Mouse (Mus musculus) heart, embryonic 16.5 days (tissue): Measurements from ENCODE around the gene Ppp3r1. TPM values are rescaled to one million over a fixed set of nuclear protein-coding genes. Genes with fewer than 3 reads are reported as not detected.

ENCODE experiments used
- ATAC-seq: fragments of 200-750 bp; cut with Nextera tagmentation; replicated peaks from 2 replicates; pipeline ENCODE4 v1.8.0; 2017; ENCODE audit warnings: moderate number of reproducible peaks; ENCODE audit not compliant: insufficient read depth, low FRiP score; ENCODE audit errors: extremely low read depth
- H3K27ac ChIP-seq: fragments of 300-500 bp; sonication (generic); 2 replicates; pipeline ENCODE4 v1.5.1; 2014; ENCODE audit warnings: mild to moderate bottlenecking, low read length, control low read depth, moderate library complexity
- H3K27me3 ChIP-seq: fragments of 300-500 bp; sonication (generic); 2 replicates; pipeline ENCODE4 v1.6.1; 2014; ENCODE audit warnings: low read length, mixed read lengths; ENCODE audit not compliant: control insufficient read depth, insufficient read depth
- H3K36me3 ChIP-seq: fragments of 300-500 bp; sonication (generic); 2 replicates; pipeline ENCODE4 v1.6.1; 2014; ENCODE audit not compliant: control insufficient read depth, insufficient read depth
- H3K4me1 ChIP-seq: fragments of 300-500 bp; sonication (generic); 2 replicates; pipeline ENCODE4 v1.6.1; 2014; ENCODE audit warnings: low read length, mixed read lengths; ENCODE audit not compliant: control insufficient read depth, insufficient read depth
- H3K4me2 ChIP-seq: fragments of 300-500 bp; sonication (generic); 2 replicates; pipeline ENCODE4 v1.6.1; 2014; ENCODE audit warnings: low read depth, mild to moderate bottlenecking, control low read depth, low read length
- H3K4me3 ChIP-seq: fragments of 300-500 bp; sonication (generic); 2 replicates; pipeline ENCODE4 v1.5.1; 2014; ENCODE audit warnings: mild to moderate bottlenecking, control low read depth, low read length
- H3K9ac ChIP-seq: fragments of 300-500 bp; sonication (generic); 2 replicates; pipeline ENCODE4 v1.6.1; 2014; ENCODE audit warnings: low read length, control low read depth
- H3K9me3 ChIP-seq: fragments of 300-500 bp; sonication (generic); replicated peaks from 2 replicates; pipeline ENCODE4 v1.6.1; 2016; ENCODE audit warnings: low read length; ENCODE audit not compliant: control insufficient read depth
- WGBS: fragments of 180-500 bp; shearing (Covaris S2); extraction: QIAGEN DNeasy Blood & Tissue Kit; methylation state at CpG from one replicate; pipeline ENCODE4 v1.1.7; 2014; 5-methylcytosine and 5-hydroxymethylcytosine counted together
- polyA plus RNA-seq: library from polyadenylated mRNA; unstranded; fragments of >200 nt; fragmentation: Nextera tagmentation; extraction: Ambion mirVana; gene quantifications from 2 replicates; pipeline ENCODE4 v1.2.1, GENCODE M21; 2015

Gene Ppp3r1
- polyA plus RNA-seq, 1 experiment from 2014 or later: 86.5 TPM

- Histone ChIP-seq H3K9ac (no peak overlapping the region), H3K9me3 (no peaks in the 10 kb centered on the region), H3K4me3 (no peak overlapping the region), H3K4me1 (peaks cover 12% of the 10 kb centered on the region), H3K27ac (no peak overlapping the region), H3K4me2 (no peak overlapping the region), H3K36me3 (no peaks in the 10 kb centered on the region), H3K27me3 (no peaks in the 10 kb centered on the region)
- 85% methylated on average over 7 of the region's 7 CpGs for WGBS
- no peak for ATAC-seq
Observed at GRCm38 (mm10) chr11:17166627-17167026, 7.6 kb downstream of the Ppp3r1 start.

GRCm38 (mm10) chr11:17169262-17169661 lies 10.2 kb downstream of the Ppp3r1 start:
- Histone ChIP-seq H3K4me2 (no peak overlapping the region), H3K27me3 (no peaks in the 10 kb centered on the region), H3K4me3 (no peak overlapping the region), H3K36me3 (peaks cover 4% of the 10 kb centered on the region; the same call in 1 of the 2 replicates), H3K4me1 (peaks cover 7% of the 10 kb centered on the region; the same call in 1 of the 2 replicates), H3K9me3 (peaks cover 3% of the 10 kb centered on the region; the same call in 1 of the 2 replicates), H3K27ac (no peak overlapping the region), H3K9ac (no peak overlapping the region)
- WGBS: 68% methylated on average over 2 of the region's 2 CpGs
- ATAC-seq: no peak

GRCm38 (mm10) chr11:17170938-17171729 lies 12.1 kb downstream of the Ppp3r1 start:
- H3K27ac ChIP-seq: no peak overlapping the region
- 93% methylated on average over 1 of the region's 1 CpGs for WGBS
- ATAC-seq: no peak
- peaks cover 7% of the 10 kb centered on the region; the same call in 1 of the 2 replicates for H3K4me1 ChIP-seq
- peaks cover 3% of the 10 kb centered on the region; the same call in 1 of the 2 replicates for H3K9me3 ChIP-seq
- H3K9ac ChIP-seq: no peak overlapping the region
- H3K4me3 ChIP-seq: no peak overlapping the region
- H3K4me2 ChIP-seq: no peak overlapping the region
- H3K27me3 ChIP-seq: no peaks in the 10 kb centered on the region
- H3K36me3 ChIP-seq: peaks cover 4% of the 10 kb centered on the region; the same call in 1 of the 2 replicates

- Histone ChIP-seq H3K27me3 (no peaks in the 10 kb centered on the region), H3K9me3 (peaks cover 3% of the 10 kb centered on the region; the same call in 1 of the 2 replicates), H3K27ac (no peak overlapping the region), H3K36me3 (peaks cover 4% of the 10 kb centered on the region), H3K9ac (no peak overlapping the region), H3K4me1 (peaks cover 7% of the 10 kb centered on the region; the same call in 1 of the 2 replicates), H3K4me2 (no peak overlapping the region), H3K4me3 (no peak overlapping the region)
- ATAC-seq: no peak
- WGBS: 86% methylated on average over 4 of the region's 4 CpGs
Observed at GRCm38 (mm10) chr11:17172300-17172699, 13.2 kb downstream of the Ppp3r1 start.

- no peaks in the 10 kb centered on the region for H3K27me3 ChIP-seq
- peaks cover 4% of the 10 kb centered on the region for H3K36me3 ChIP-seq
- H3K4me3 ChIP-seq: no peak overlapping the region
- WGBS: 87% methylated on average over 1 of the region's 1 CpGs
- H3K9me3 ChIP-seq: peaks cover 3% of the 10 kb centered on the region; the same call in 1 of the 2 replicates
- no peak overlapping the region for H3K9ac ChIP-seq
- H3K4me1 ChIP-seq: no peaks in the 10 kb centered on the region
- ATAC-seq: no peak
- H3K4me2 ChIP-seq: no peak overlapping the region
- H3K27ac ChIP-seq: no peak overlapping the region
Observed at GRCm38 (mm10) chr11:17176638-17177037, 17.6 kb downstream of the Ppp3r1 start.

GRCm38 (mm10) chr11:17180753-17181152 lies 21.7 kb downstream of the Ppp3r1 start:
- H3K27ac ChIP-seq: no peak overlapping the region
- 75% methylated on average over 3 of the region's 3 CpGs for WGBS
- H3K27me3 ChIP-seq: no peaks in the 10 kb centered on the region
- H3K4me1 ChIP-seq: no peaks in the 10 kb centered on the region
- H3K36me3 ChIP-seq: peaks cover 3% of the 10 kb centered on the region
- H3K9me3 ChIP-seq: no peaks in the 10 kb centered on the region
- ATAC-seq: no peak
- H3K9ac ChIP-seq: no peak overlapping the region
- H3K4me2 ChIP-seq: no peak overlapping the region
- no peak overlapping the region for H3K4me3 ChIP-seq

- Histone ChIP-seq H3K9me3 (no peaks in the 10 kb centered on the region), H3K27me3 (no peaks in the 10 kb centered on the region), H3K36me3 (peaks cover 3% of the 10 kb centered on the region; the same call in 1 of the 2 replicates), H3K9ac (no peak within 1 kb of the TSS), H3K4me1 (no peaks in the 10 kb centered on the region), H3K27ac (no peak within 1 kb of the TSS), H3K4me2 (no peak within 1 kb of the TSS), H3K4me3 (no peak within 1 kb of the TSS)
- ATAC-seq: no peak
- WGBS: 86% methylated on average over 3 of the region's 3 CpGs
Observed at GRCm38 (mm10) chr11:17181807-17182206, 22.7 kb downstream of the Ppp3r1 start, which contains the start of gene Wdr92. Gene Wdr92 (plus strand): TSS chr11:17182107.

- 88% methylated on average over 2 of the region's 2 CpGs for WGBS
- Histone ChIP-seq H3K9me3 (no peaks in the 10 kb centered on the region), H3K4me2 (no peak overlapping the region)
Observed at GRCm38 (mm10) chr11:17183165-17183564, 24.1 kb downstream of the Ppp3r1 start.

GRCm38 (mm10) chr11:17187649-17188048 lies 28.6 kb downstream of the Ppp3r1 start:
- 0 out of 2 replicates have a peak, but pooled peaks cover 2% of the 10 kb centered on the region for H3K4me1 ChIP-seq
- no peak overlapping the region for H3K9ac ChIP-seq
- peaks cover 3% of the 10 kb centered on the region; the same call in 1 of the 2 replicates for H3K36me3 ChIP-seq
- WGBS: 86% methylated on average over 3 of the region's 3 CpGs
- no peak for ATAC-seq
- H3K4me3 ChIP-seq: no peak overlapping the region
- no peak overlapping the region for H3K4me2 ChIP-seq
- H3K27ac ChIP-seq: no peak overlapping the region
- H3K27me3 ChIP-seq: no peaks in the 10 kb centered on the region
- no peaks in the 10 kb centered on the region for H3K9me3 ChIP-seq

More at GRCm38 (mm10) chr11:17183165-17183564, 24.1 kb downstream of the Ppp3r1 start:
- H3K4me3 ChIP-seq: no peak overlapping the region
- no peaks in the 10 kb centered on the region for H3K27me3 ChIP-seq
- ATAC-seq: no peak
- H3K9ac ChIP-seq: no peak overlapping the region
- no peaks in the 10 kb centered on the region for H3K4me1 ChIP-seq
- no peak overlapping the region for H3K27ac ChIP-seq
- H3K36me3 ChIP-seq: peaks cover 3% of the 10 kb centered on the region; the same call in 1 of the 2 replicates
